Mouse (Mus musculus) cerebellum, adult 9-10 months (tissue): Measurements from ENCODE around the gene Glycam1.

ENCODE experiments used
- DNase-seq: peaks from one replicate; pipeline ENCODE4 v3.0.0; 2022

Glycam1 gene

GRCm38 (mm10) chr15:103518600-103519385 lies 46.1 kb downstream of the Glycam1 start:
- DNase-seq = no peak

GRCm38 (mm10) chr15:103514914-103515313 lies 50.0 kb downstream of the Glycam1 start:
- DNase-seq = no peak

GRCm38 (mm10) chr15:103514119-103514518 lies 50.8 kb downstream of the Glycam1 start:
- peak; percentile 89 for DNase-seq

- no peak for DNase-seq
Measured at GRCm38 (mm10) chr15:103513621-103514031, 51.3 kb downstream of the Glycam1 start.
